Mouse (Mus musculus): ENCODE results near the gene Erc2. TPM values are rescaled to one million over a fixed set of nuclear protein-coding genes. Genes with fewer than 3 reads are reported as not detected.

The Erc2 gene
- polyA plus RNA-seq, 1 experiment from 2014 or later: 2.4 TPM

GRCm38 (mm10) chr14:28505051-28505585 lies 882.9 kb downstream of the Erc2 start:
- Histone ChIP-seq H3K27ac (replicated peaks) (peak overlapping the region; percentile 96), H3K4me2 (peak overlapping the region; percentile 90), H3K27me3 (replicated peaks) (peaks cover 22% of the 10 kb centered on the region), H3K9ac (peak overlapping the region; percentile 96), H3K4me3 (peak overlapping the region; percentile 73), H3K9me3 (no peaks in the 10 kb centered on the region), H3K4me1 (peaks cover 26% of the 10 kb centered on the region), H3K36me3 (no peaks in the 10 kb centered on the region)
- no peak for ATAC-seq (ENCODE audit: extremely low read depth, insufficient number of reproducible peaks, low FRiP score, low TSS enrichment)
- under 1% methylated on average over 22 of the region's 22 CpGs for WGBS

GRCm38 (mm10) chr14:28505586-28506375 lies 883.6 kb downstream of the Erc2 start:
- H3K4me1 ChIP-seq: peaks cover 32% of the 10 kb centered on the region
- H3K36me3 ChIP-seq: no peaks in the 10 kb centered on the region
- no peaks in the 10 kb centered on the region for H3K9me3 ChIP-seq
- H3K4me3 ChIP-seq: peak overlapping the region; percentile 73
- peaks cover 27% of the 10 kb centered on the region for H3K27me3 ChIP-seq (replicated peaks)
- H3K4me2 ChIP-seq: peak overlapping the region; percentile 90
- under 1% methylated on average over 62 of the region's 62 CpGs for WGBS
- H3K27ac ChIP-seq (replicated peaks): peak overlapping the region; percentile 96
- ATAC-seq (ENCODE audit: extremely low read depth, insufficient number of reproducible peaks, low FRiP score, low TSS enrichment): no peak
- peak overlapping the region; percentile 96 for H3K9ac ChIP-seq

- H3K36me3 ChIP-seq: no peaks in the 10 kb centered on the region
- H3K4me1 ChIP-seq: peaks cover 35% of the 10 kb centered on the region
- peak overlapping the region; percentile 96 for H3K27ac ChIP-seq (replicated peaks)
- H3K9ac ChIP-seq: peak overlapping the region; percentile 96
- H3K4me2 ChIP-seq: peak overlapping the region; percentile 90
- peak overlapping the region; percentile 73 for H3K4me3 ChIP-seq
- ATAC-seq (ENCODE audit: extremely low read depth, insufficient number of reproducible peaks, low FRiP score, low TSS enrichment): peak; percentile 24; the same call in 1 of the 2 replicates
- no peaks in the 10 kb centered on the region for H3K9me3 ChIP-seq
- peaks cover 23% of the 10 kb centered on the region for H3K27me3 ChIP-seq (replicated peaks)
- WGBS: under 1% methylated on average over 29 of the region's 29 CpGs
Measured at GRCm38 (mm10) chr14:28506376-28506831, 884.2 kb downstream of the Erc2 start.

- H3K36me3 ChIP-seq: 0 out of 2 replicates have a peak, but pooled peaks cover under 1% of the 10 kb centered on the region
- under 1% methylated on average over 15 of the region's 15 CpGs for WGBS
- peak overlapping the region; percentile 96 for H3K27ac ChIP-seq (replicated peaks)
- H3K4me2 ChIP-seq: peak overlapping the region; percentile 90
- peaks cover 41% of the 10 kb centered on the region for H3K4me1 ChIP-seq
- peaks cover 19% of the 10 kb centered on the region for H3K27me3 ChIP-seq (replicated peaks)
- no peaks in the 10 kb centered on the region for H3K9me3 ChIP-seq
- no peak for ATAC-seq (ENCODE audit: extremely low read depth, insufficient number of reproducible peaks, low FRiP score, low TSS enrichment)
- peak overlapping the region; percentile 96 for H3K9ac ChIP-seq
- peak overlapping the region; percentile 73 for H3K4me3 ChIP-seq
Measured at GRCm38 (mm10) chr14:28507011-28507410, 884.8 kb downstream of the Erc2 start.

GRCm38 (mm10) chr14:28507471-28507870 lies 885.2 kb downstream of the Erc2 start:
- 0 out of 2 replicates have a peak, but pooled peaks have one; percentile 16 for ATAC-seq (ENCODE audit: extremely low read depth, insufficient number of reproducible peaks, low FRiP score, low TSS enrichment)
- Histone ChIP-seq H3K9ac (peak overlapping the region; percentile 96), H3K36me3 (peaks cover 5% of the 10 kb centered on the region), H3K9me3 (no peaks in the 10 kb centered on the region), H3K27me3 (replicated peaks) (peaks cover 18% of the 10 kb centered on the region), H3K4me3 (peak overlapping the region; percentile 73), H3K4me1 (peaks cover 42% of the 10 kb centered on the region), H3K27ac (replicated peaks) (peak overlapping the region; percentile 96), H3K4me2 (peak overlapping the region; percentile 90)
- under 1% methylated on average over 18 of the region's 18 CpGs for WGBS

- H3K27ac ChIP-seq (replicated peaks): peak overlapping the region; percentile 96; the same call in 1 of the 2 replicates
- H3K27me3 ChIP-seq (replicated peaks): peaks cover 18% of the 10 kb centered on the region
- peak overlapping the region; percentile 96 for H3K9ac ChIP-seq
- peaks cover 42% of the 10 kb centered on the region for H3K4me1 ChIP-seq
- peaks cover 16% of the 10 kb centered on the region for H3K36me3 ChIP-seq
- H3K9me3 ChIP-seq: no peaks in the 10 kb centered on the region
- WGBS: 19% methylated on average over 27 of the region's 27 CpGs
- peak overlapping the region; percentile 73 for H3K4me3 ChIP-seq
- ATAC-seq (ENCODE audit: extremely low read depth, insufficient number of reproducible peaks, low FRiP score, low TSS enrichment): no peak
- peak overlapping the region; percentile 90 for H3K4me2 ChIP-seq
Measured at GRCm38 (mm10) chr14:28508288-28509258, 886.3 kb downstream of the Erc2 start.

GRCm38 (mm10) chr14:28509441-28510340 lies 887.5 kb downstream of the Erc2 start:
- no peak for ATAC-seq (ENCODE audit: extremely low read depth, insufficient number of reproducible peaks, low FRiP score, low TSS enrichment)
- Histone ChIP-seq H3K4me2 (peak overlapping the region; percentile 90), H3K4me1 (peaks cover 47% of the 10 kb centered on the region), H3K36me3 (peaks cover 27% of the 10 kb centered on the region), H3K9me3 (no peaks in the 10 kb centered on the region), H3K9ac (peak overlapping the region; percentile 96), H3K27me3 (replicated peaks) (peaks cover 18% of the 10 kb centered on the region), H3K4me3 (peak overlapping the region; percentile 73), H3K27ac (replicated peaks) (peak overlapping the region; percentile 96)
- 3% methylated on average over 47 of the region's 47 CpGs for WGBS

- H3K27ac ChIP-seq (replicated peaks): peak overlapping the region; percentile 96
- H3K36me3 ChIP-seq: peaks cover 35% of the 10 kb centered on the region
- H3K4me1 ChIP-seq: peaks cover 49% of the 10 kb centered on the region
- H3K27me3 ChIP-seq (replicated peaks): peaks cover 18% of the 10 kb centered on the region
- no peak for ATAC-seq (ENCODE audit: extremely low read depth, insufficient number of reproducible peaks, low FRiP score, low TSS enrichment)
- H3K4me2 ChIP-seq: peak overlapping the region; percentile 90
- H3K4me3 ChIP-seq: peak overlapping the region; percentile 73
- 3% methylated on average over 29 of the region's 29 CpGs for WGBS
- H3K9ac ChIP-seq: peak overlapping the region; percentile 96
- H3K9me3 ChIP-seq: no peaks in the 10 kb centered on the region
Measured at GRCm38 (mm10) chr14:28510341-28511028, 888.3 kb downstream of the Erc2 start.

- Histone ChIP-seq H3K4me2 (peak overlapping the region; percentile 90), H3K9ac (peak overlapping the region; percentile 96), H3K4me1 (peaks cover 49% of the 10 kb centered on the region), H3K9me3 (no peaks in the 10 kb centered on the region), H3K27ac (replicated peaks) (peak overlapping the region; percentile 96), H3K36me3 (peaks cover 41% of the 10 kb centered on the region), H3K4me3 (peak overlapping the region; percentile 73), H3K27me3 (replicated peaks) (peaks cover 18% of the 10 kb centered on the region)
- 1% methylated on average over 41 of the region's 41 CpGs for WGBS
- ATAC-seq (ENCODE audit: extremely low read depth, insufficient number of reproducible peaks, low FRiP score, low TSS enrichment): no peak
Measured at GRCm38 (mm10) chr14:28511029-28511651, 888.9 kb downstream of the Erc2 start.

Measured in heart, embryonic 13.5 days (tissue).